Mouse (Mus musculus): ENCODE measurements around the gene Fam162a. TPM values are rescaled to one million over a fixed set of nuclear protein-coding genes. Genes with fewer than 3 reads are reported as not detected.

Fam162a gene
- polyA plus RNA-seq, 1 experiment from 2014 or later, result 517 TPM

GRCm38 (mm10) chr16:36089850-36090616 is 18.6 kb upstream of the Fam162a start:
- Histone ChIP-seq H3K4me3 (ENCODE audit: low read length) (no peak overlapping the region), H3K4me2 (ENCODE audit: low read depth, low read length) (0 out of 2 replicates have a peak overlapping the region, but pooled peaks have one; percentile 16), H3K27me3 (replicated peaks; ENCODE audit: control insufficient read depth, insufficient read depth, low read length) (no peaks in the 10 kb centered on the region), H3K9ac (ENCODE audit: low read depth, low read length) (no peak overlapping the region), H3K4me1 (ENCODE audit: control insufficient read depth, insufficient read depth, low read length) (peaks cover 6% of the 10 kb centered on the region), H3K36me3 (ENCODE audit: control insufficient read depth, insufficient read depth, low read length) (0 out of 2 replicates have a peak, but pooled peaks cover 5% of the 10 kb centered on the region), H3K9me3 (ENCODE audit: control insufficient read depth, low read length) (no peaks in the 10 kb centered on the region), H3K27ac (ENCODE audit: low read length) (peak overlapping the region; percentile 55)
- peak; percentile 64 for ATAC-seq
- WGBS, result 60% methylated on average over 8 of the region's 8 CpGs

- no peak for ATAC-seq
- 73% methylated on average over 7 of the region's 7 CpGs for WGBS
These were observed 17.7 kb upstream of the Fam162a start for GRCm38 (mm10) chr16:36089065-36089464.

GRCm38 (mm10) chr16:36087846-36088245 is 16.5 kb upstream of the Fam162a start:
- no peak overlapping the region for H3K4me2 ChIP-seq (ENCODE audit: low read depth, low read length)
- H3K4me3 ChIP-seq (ENCODE audit: low read length), result no peak overlapping the region
- peaks cover 6% of the 10 kb centered on the region for H3K4me1 ChIP-seq (ENCODE audit: control insufficient read depth, insufficient read depth, low read length)
- peak; percentile 98 for ATAC-seq
- H3K36me3 ChIP-seq (ENCODE audit: control insufficient read depth, insufficient read depth, low read length), result 0 out of 2 replicates have a peak, but pooled peaks cover 8% of the 10 kb centered on the region
- no peaks in the 10 kb centered on the region for H3K27me3 ChIP-seq (replicated peaks; ENCODE audit: control insufficient read depth, insufficient read depth, low read length)
- H3K9me3 ChIP-seq (ENCODE audit: control insufficient read depth, low read length), result no peaks in the 10 kb centered on the region
- H3K27ac ChIP-seq (ENCODE audit: low read length), result peak overlapping the region; percentile 92
- 62% methylated on average over 4 of the region's 4 CpGs for WGBS
- no peak overlapping the region for H3K9ac ChIP-seq (ENCODE audit: low read depth, low read length)

More at GRCm38 (mm10) chr16:36089065-36089464, 17.7 kb upstream of the Fam162a start:
- Histone ChIP-seq H3K4me1 (ENCODE audit: control insufficient read depth, insufficient read depth, low read length) (peaks cover 6% of the 10 kb centered on the region), H3K27ac (ENCODE audit: low read length) (peak overlapping the region; percentile 51), H3K9me3 (ENCODE audit: control insufficient read depth, low read length) (no peaks in the 10 kb centered on the region), H3K4me2 (ENCODE audit: low read depth, low read length) (no peak overlapping the region), H3K9ac (ENCODE audit: low read depth, low read length) (no peak overlapping the region), H3K27me3 (replicated peaks; ENCODE audit: control insufficient read depth, insufficient read depth, low read length) (no peaks in the 10 kb centered on the region), H3K36me3 (ENCODE audit: control insufficient read depth, insufficient read depth, low read length) (0 out of 2 replicates have a peak, but pooled peaks cover 5% of the 10 kb centered on the region), H3K4me3 (ENCODE audit: low read length) (no peak overlapping the region)

GRCm38 (mm10) chr16:36079916-36080315 is 8.5 kb upstream of the Fam162a start:
- Histone ChIP-seq H3K9me3 (ENCODE audit: control insufficient read depth, low read length) (no peaks in the 10 kb centered on the region), H3K4me1 (ENCODE audit: control insufficient read depth, insufficient read depth, low read length) (no peaks in the 10 kb centered on the region), H3K27me3 (replicated peaks; ENCODE audit: control insufficient read depth, insufficient read depth, low read length) (no peaks in the 10 kb centered on the region), H3K27ac (ENCODE audit: low read length) (no peak overlapping the region), H3K36me3 (ENCODE audit: control insufficient read depth, insufficient read depth, low read length) (0 out of 2 replicates have a peak, but pooled peaks cover 3% of the 10 kb centered on the region), H3K9ac (ENCODE audit: low read depth, low read length) (no peak overlapping the region), H3K4me2 (ENCODE audit: low read depth, low read length) (no peak overlapping the region), H3K4me3 (ENCODE audit: low read length) (no peak overlapping the region)
- ATAC-seq, result no peak
- 97% methylated on average over 3 of the region's 3 CpGs for WGBS

- Histone ChIP-seq H3K9me3 (ENCODE audit: control insufficient read depth, low read length) (no peaks in the 10 kb centered on the region), H3K27ac (ENCODE audit: low read length) (peak overlapping the region; percentile 60; the same call in 1 of the 2 replicates)
- ATAC-seq, result no peak
These were observed 3.4 kb upstream of the Fam162a start for GRCm38 (mm10) chr16:36074772-36075171.

GRCm38 (mm10) chr16:36072410-36073011 is 1.1 kb upstream of the Fam162a start:
- H3K27me3 ChIP-seq (replicated peaks; ENCODE audit: control insufficient read depth, insufficient read depth, low read length), result no peaks in the 10 kb centered on the region
- H3K9ac ChIP-seq (ENCODE audit: low read depth, low read length), result peak overlapping the region; percentile 91
- peak overlapping the region; percentile 59 for H3K4me2 ChIP-seq (ENCODE audit: low read depth, low read length)
- ATAC-seq, result no peak
- H3K4me3 ChIP-seq (ENCODE audit: low read length), result peak overlapping the region; percentile 64
- no peaks in the 10 kb centered on the region for H3K9me3 ChIP-seq (ENCODE audit: control insufficient read depth, low read length)
- H3K27ac ChIP-seq (ENCODE audit: low read length), result peak overlapping the region; percentile 99
- H3K4me1 ChIP-seq (ENCODE audit: control insufficient read depth, insufficient read depth, low read length), result peaks cover 10% of the 10 kb centered on the region
- WGBS, result 27% methylated on average over 8 of the region's 8 CpGs
- H3K36me3 ChIP-seq (ENCODE audit: control insufficient read depth, insufficient read depth, low read length), result no peaks in the 10 kb centered on the region

More at GRCm38 (mm10) chr16:36074772-36075171, 3.4 kb upstream of the Fam162a start:
- 78% methylated on average over 3 of the region's 3 CpGs for WGBS
- Histone ChIP-seq H3K4me2 (ENCODE audit: low read depth, low read length) (no peak overlapping the region), H3K4me3 (ENCODE audit: low read length) (no peak overlapping the region), H3K4me1 (ENCODE audit: control insufficient read depth, insufficient read depth, low read length) (peaks cover 2% of the 10 kb centered on the region; the same call in 1 of the 2 replicates), H3K9ac (ENCODE audit: low read depth, low read length) (no peak overlapping the region), H3K36me3 (ENCODE audit: control insufficient read depth, insufficient read depth, low read length) (no peaks in the 10 kb centered on the region), H3K27me3 (replicated peaks; ENCODE audit: control insufficient read depth, insufficient read depth, low read length) (no peaks in the 10 kb centered on the region)

- peak overlapping the region; percentile 99 for H3K27ac ChIP-seq (ENCODE audit: low read length)
- no peaks in the 10 kb centered on the region for H3K36me3 ChIP-seq (ENCODE audit: control insufficient read depth, insufficient read depth, low read length)
- under 1% methylated on average over 16 of the region's 16 CpGs for WGBS
- H3K9ac ChIP-seq (ENCODE audit: low read depth, low read length), result peak overlapping the region; percentile 91
- peak overlapping the region; percentile 64 for H3K4me3 ChIP-seq (ENCODE audit: low read length)
- ATAC-seq, result no peak; the same call in 1 of the 2 replicates
- no peaks in the 10 kb centered on the region for H3K27me3 ChIP-seq (replicated peaks; ENCODE audit: control insufficient read depth, insufficient read depth, low read length)
- peaks cover 14% of the 10 kb centered on the region for H3K4me1 ChIP-seq (ENCODE audit: control insufficient read depth, insufficient read depth, low read length)
- H3K9me3 ChIP-seq (ENCODE audit: control insufficient read depth, low read length), result no peaks in the 10 kb centered on the region
- peak overlapping the region; percentile 59 for H3K4me2 ChIP-seq (ENCODE audit: low read depth, low read length)
These were observed 334 bp downstream of the Fam162a start for GRCm38 (mm10) chr16:36071071-36071449.

- no peak overlapping the region for H3K27ac ChIP-seq (ENCODE audit: low read length)
- no peak for ATAC-seq
These were observed 1.4 kb downstream of the Fam162a start for GRCm38 (mm10) chr16:36069819-36070575.

GRCm38 (mm10) chr16:36068356-36068755 is 3.0 kb downstream of the Fam162a start:
- Histone ChIP-seq H3K36me3 (ENCODE audit: control insufficient read depth, insufficient read depth, low read length) (no peaks in the 10 kb centered on the region), H3K4me2 (ENCODE audit: low read depth, low read length) (no peak overlapping the region), H3K9me3 (ENCODE audit: control insufficient read depth, low read length) (no peaks in the 10 kb centered on the region), H3K27me3 (replicated peaks; ENCODE audit: control insufficient read depth, insufficient read depth, low read length) (no peaks in the 10 kb centered on the region), H3K4me3 (ENCODE audit: low read length) (no peak overlapping the region), H3K27ac (ENCODE audit: low read length) (peak overlapping the region; percentile 37; the same call in 1 of the 2 replicates), H3K4me1 (ENCODE audit: control insufficient read depth, insufficient read depth, low read length) (peaks cover 17% of the 10 kb centered on the region), H3K9ac (ENCODE audit: low read depth, low read length) (0 out of 2 replicates have a peak overlapping the region, but pooled peaks have one; percentile 14)
- WGBS, result 58% methylated on average over 3 of the region's 3 CpGs
- ATAC-seq, result no peak

More at GRCm38 (mm10) chr16:36069819-36070575, 1.4 kb downstream of the Fam162a start:
- H3K9ac ChIP-seq (ENCODE audit: low read depth, low read length), result no peak overlapping the region
- H3K27me3 ChIP-seq (replicated peaks; ENCODE audit: control insufficient read depth, insufficient read depth, low read length), result no peaks in the 10 kb centered on the region
- no peaks in the 10 kb centered on the region for H3K9me3 ChIP-seq (ENCODE audit: control insufficient read depth, low read length)
- 23% methylated on average over 9 of the region's 9 CpGs for WGBS
- H3K36me3 ChIP-seq (ENCODE audit: control insufficient read depth, insufficient read depth, low read length), result no peaks in the 10 kb centered on the region
- peak overlapping the region; percentile 64 for H3K4me3 ChIP-seq (ENCODE audit: low read length)
- peak overlapping the region; percentile 59 for H3K4me2 ChIP-seq (ENCODE audit: low read depth, low read length)
- peaks cover 17% of the 10 kb centered on the region for H3K4me1 ChIP-seq (ENCODE audit: control insufficient read depth, insufficient read depth, low read length)

All from intestine, embryonic 16.5 days (tissue).